ENCODE assay signal across 19 mouse cellular contexts in genomic region chr11:113091901-113092568, GRCm38 (mm10).
DNase-seq lines count a peak whose midpoint lies in the region; ATAC-seq and TF ChIP-seq lines count a peak whose summit lies in the region.
"Had no signal": no experiment of that assay in that cellular context is flagged by ENCODE, and none has a peak within 500 bp of the region (broad histone marks: within the 10 kb centered on the region; RNA-seq: fewer than 3 reads in every experiment).

No protein-coding gene starts in this region.

- 61% methylated on average over 8 of the region's 8 CpGs for WGBS in kidney, embryonic 15.5 days
- 68% methylated on average over 8 of the region's 8 CpGs for WGBS in embryonic facial prominence, embryonic 14.5 days
- 81% methylated on average over 8 of the region's 8 CpGs for WGBS in lung, adult 2 months
- 74% methylated on average over 8 of the region's 8 CpGs for WGBS in heart, adult 2 months

- no peak for TF ChIP-seq CTCF in lung, adult 2 months (IDR thresholded peaks at IDR 0.05; ENCODE audit: insufficient read depth, low read length)
- no peak for TF ChIP-seq CTCF in heart, adult 2 months (IDR thresholded peaks at IDR 0.05)

- H3K4me3 ChIP-seq in kidney, embryonic 15.5 days (replicated peaks) = no peak overlapping the region
- H3K4me3 ChIP-seq in embryonic facial prominence, embryonic 14.5 days (ENCODE audit: low read depth, low read length) = no peak overlapping the region
- H3K4me3 ChIP-seq in lung, adult 2 months (replicated peaks; ENCODE audit: extremely low read depth, low read depth, low read length) = no peak overlapping the region
- no peak overlapping the region for H3K4me3 ChIP-seq in heart, adult 2 months
- H3K4me3 ChIP-seq: forebrain, embryonic 12.5 days; gastrocnemius, adult 2 months; heart, embryonic 13.5 days; hindbrain, embryonic 15.5 days had no signal

- no peak for TF ChIP-seq POLR2A in lung, adult 2 months (IDR thresholded peaks at IDR 0.05; ENCODE audit: borderline replicate concordance, extremely low read depth, low read depth, low read length)
- no peak for TF ChIP-seq POLR2A in heart, adult 2 months (IDR thresholded peaks at IDR 0.05; ENCODE audit: insufficient read depth, low read depth, low read length)

- no peaks in the 10 kb centered on the region for H3K27me3 ChIP-seq in kidney, embryonic 15.5 days
- no peaks in the 10 kb centered on the region for H3K27me3 ChIP-seq in embryonic facial prominence, embryonic 14.5 days (replicated peaks; ENCODE audit: control insufficient read depth, insufficient read depth, low read length)
- no peaks in the 10 kb centered on the region for H3K27me3 ChIP-seq in heart, adult 2 months (ENCODE audit: control insufficient read depth, insufficient read depth, low read length)
- H3K27me3 ChIP-seq: forebrain, embryonic 12.5 days; heart, embryonic 13.5 days; hindbrain, embryonic 15.5 days; Patski had no signal

- no peaks in the 10 kb centered on the region for H3K36me3 ChIP-seq in kidney, embryonic 15.5 days
- no peaks in the 10 kb centered on the region for H3K36me3 ChIP-seq in embryonic facial prominence, embryonic 14.5 days (ENCODE audit: control insufficient read depth, insufficient read depth, low read length)
- no peaks in the 10 kb centered on the region for H3K36me3 ChIP-seq in heart, adult 2 months (ENCODE audit: control insufficient read depth, insufficient read depth, low read length)
- H3K36me3 ChIP-seq: forebrain, embryonic 12.5 days; heart, embryonic 13.5 days; hindbrain, embryonic 15.5 days had no signal

- no peak overlapping the region for H3K27ac ChIP-seq in kidney, embryonic 15.5 days
- H3K27ac ChIP-seq in embryonic facial prominence, embryonic 14.5 days (replicated peaks; ENCODE audit: low read depth, low read length) = no peak overlapping the region
- no peak overlapping the region for H3K27ac ChIP-seq in heart, adult 2 months
- H3K27ac ChIP-seq: forebrain, embryonic 12.5 days; gastrocnemius, adult 2 months; heart, embryonic 13.5 days; hindbrain, embryonic 15.5 days had no signal

- peak; percentile 38; the same call in 1 of the 2 replicates for ATAC-seq in kidney, embryonic 15.5 days (replicated peaks; ENCODE audit: low FRiP score)
- peak; percentile 57; the same call in 1 of the 2 replicates for ATAC-seq in embryonic facial prominence, embryonic 14.5 days (ENCODE audit: low read depth)
- ATAC-seq: intestine, embryonic 16.5 days; Patski had no signal

- no peak for TF ChIP-seq EP300 in heart, adult 2 months (IDR thresholded peaks at IDR 0.05; ENCODE audit: insufficient read depth, low read depth, low read length)

- H3K79me2 ChIP-seq in heart, adult 2 months (replicated peaks; ENCODE audit: control insufficient read depth, insufficient read depth, low read length) = no peaks in the 10 kb centered on the region

- DNase-seq in cerebellum, adult 11-12 months = peak; percentile 16
- no peak for DNase-seq in cerebellum, adult 11 months
- no peak for DNase-seq in kidney, postnatal 4 days
- peak; percentile 65 for DNase-seq in R1 (ENCODE audit: low read depth, low spot score)
- no peak for DNase-seq in embryonic facial prominence, embryonic 14.5 days (ENCODE audit: low spot score)
- DNase-seq in lung, adult 2 months = no peak
- no peak for DNase-seq in heart, adult 2 months
- DNase-seq: adrenal gland, adult 8-10 months; adrenal gland, postnatal 36 days; cerebellum, postnatal 36 days; gastrocnemius, adult 2 months; gastrocnemius, postnatal 25 days; heart, postnatal 36 days had no signal

- no peak overlapping the region for H3K4me2 ChIP-seq in kidney, embryonic 15.5 days
- H3K4me2 ChIP-seq in embryonic facial prominence, embryonic 14.5 days (ENCODE audit: low read depth, low read length) = no peak overlapping the region
- H3K4me2 ChIP-seq: forebrain, embryonic 12.5 days; heart, embryonic 13.5 days; hindbrain, embryonic 15.5 days had no signal

- no peak overlapping the region for H3K9ac ChIP-seq in kidney, embryonic 15.5 days
- H3K9ac ChIP-seq in embryonic facial prominence, embryonic 14.5 days (ENCODE audit: low read depth, low read length) = no peak overlapping the region
- H3K9ac ChIP-seq in heart, adult 2 months (ENCODE audit: low read depth, low read length) = no peak overlapping the region
- H3K9ac ChIP-seq: forebrain, embryonic 12.5 days; heart, embryonic 13.5 days; hindbrain, embryonic 15.5 days had no signal

- intact Hi-C loops in heart, adult 2 months (cut with DNase I) = no loop called here

- H3K9me3 ChIP-seq in kidney, embryonic 15.5 days (replicated peaks) = no peaks in the 10 kb centered on the region
- H3K9me3 ChIP-seq in embryonic facial prominence, embryonic 14.5 days (ENCODE audit: control insufficient read depth, low read length) = no peaks in the 10 kb centered on the region
- H3K9me3 ChIP-seq: forebrain, embryonic 12.5 days; heart, embryonic 13.5 days; hindbrain, embryonic 15.5 days had no signal

- peaks cover 22% of the 10 kb centered on the region for H3K4me1 ChIP-seq in kidney, embryonic 15.5 days
- H3K4me1 ChIP-seq in embryonic facial prominence, embryonic 14.5 days (ENCODE audit: control insufficient read depth, insufficient read depth, low read length) = peaks cover 10% of the 10 kb centered on the region
- H3K4me1 ChIP-seq in lung, adult 2 months (ENCODE audit: control insufficient read depth, insufficient read depth, low read length) = no peaks in the 10 kb centered on the region
- no peaks in the 10 kb centered on the region for H3K4me1 ChIP-seq in heart, adult 2 months (ENCODE audit: control insufficient read depth, insufficient read depth, low read length)

Comparison
In these comparisons a context has a peak if more than half of its experiments do, and no peak if none do; other contexts are left out.
1. DNase-seq: peak in cerebellum, adult 11-12 months (single experiment) and R1 (single experiment); none in cerebellum, adult 11 months (single experiment), kidney, postnatal 4 days (0 of 2), embryonic facial prominence, embryonic 14.5 days (single experiment), lung, adult 2 months (single experiment) and heart, adult 2 months (0 of 2).